Mouse (Mus musculus) liver, adult 2 months (tissue): ENCODE data around the gene Cct8l1. TPM values are rescaled to one million over a fixed set of nuclear protein-coding genes. Genes with fewer than 3 reads are reported as not detected.

Source experiments
- DNase-seq: peaks from one replicate; pipeline ENCODE4 v3.0.0-alpha.2; 2011; ENCODE audit warnings: low read depth, low spot score; ENCODE audit errors: extremely low read depth
- H3K27ac ChIP-seq: fragments of 200-500 bp; replicated peaks from 2 replicates; pipeline ENCODE4 v1.5.1; 2012; ENCODE audit warnings: low read depth, mild to moderate bottlenecking, control low read depth, inconsistent platforms, low read length; ENCODE audit not compliant: insufficient read depth
- H3K27me3 ChIP-seq: fragments of 200-500 bp; 2 replicates; pipeline ENCODE4 v1.6.1; 2012; ENCODE audit warnings: mild to moderate bottlenecking, moderate library complexity, low read length, inconsistent platforms; ENCODE audit not compliant: control insufficient read depth, insufficient read depth
- H3K36me3 ChIP-seq: fragments of 200-500 bp; 2 replicates; pipeline ENCODE4 v1.6.1; 2012; ENCODE audit warnings: low read length, inconsistent platforms; ENCODE audit not compliant: control insufficient read depth, insufficient read depth
- H3K4me1 ChIP-seq: fragments of 200-500 bp; 2 replicates; pipeline ENCODE4 v1.6.1; 2011; ENCODE audit warnings: low read length; ENCODE audit not compliant: control insufficient read depth, insufficient read depth
- H3K4me3 ChIP-seq: fragments of 200-500 bp; 2 replicates; pipeline ENCODE4 v1.5.1; 2011; ENCODE audit warnings: low read depth, mild to moderate bottlenecking, control low read depth, low read length, moderate library complexity; ENCODE audit not compliant: insufficient read depth
- H3K79me2 ChIP-seq: fragments of 200-500 bp; 2 replicates; pipeline ENCODE4 v1.6.1; 2012; ENCODE audit warnings: inconsistent platforms, mild to moderate bottlenecking, low read length, moderate library complexity; ENCODE audit not compliant: control insufficient read depth, insufficient read depth
- H3K9ac ChIP-seq: fragments of 200-500 bp; 2 replicates; pipeline ENCODE4 v1.6.1; 2012; ENCODE audit warnings: low read depth, mild to moderate bottlenecking, control low read depth, inconsistent platforms, low read length
- CTCF ChIP-seq: fragments of 200-500 bp; IDR thresholded peaks from 2 replicates; pipeline ENCODE4 v1.5.1; 2011; ENCODE audit warnings: low read depth, low read length, control low read depth
- POLR2A ChIP-seq: fragments of 200-500 bp; IDR thresholded peaks from 2 replicates; pipeline ENCODE4 v1.6.1; 2011; ENCODE audit warnings: low read length, control low read depth; ENCODE audit not compliant: insufficient read depth; ENCODE audit errors: extremely low read depth
- WGBS: fragments of 180-500 bp; shearing (Covaris S2); methylation state at CpG from one replicate; pipeline ENCODE4 v1.1.7; 2018; 5-methylcytosine and 5-hydroxymethylcytosine counted together
- polyA plus RNA-seq: library from polyadenylated mRNA; depleted of rRNA; stranded (reverse); fragments of >200 nt; gene quantifications from 2 replicates; pipeline ENCODE4 v1.2.3, GENCODE M21; 2012
- total RNA-seq: library from RNA; depleted of rRNA; stranded (reverse); fragments of >200 nt; gene quantifications from 2 replicates; pipeline ENCODE4 v1.2.3, GENCODE M21; 2014

Gene Cct8l1
- total and polyA plus RNA-seq, 2 experiments, result not detected

DNA sequence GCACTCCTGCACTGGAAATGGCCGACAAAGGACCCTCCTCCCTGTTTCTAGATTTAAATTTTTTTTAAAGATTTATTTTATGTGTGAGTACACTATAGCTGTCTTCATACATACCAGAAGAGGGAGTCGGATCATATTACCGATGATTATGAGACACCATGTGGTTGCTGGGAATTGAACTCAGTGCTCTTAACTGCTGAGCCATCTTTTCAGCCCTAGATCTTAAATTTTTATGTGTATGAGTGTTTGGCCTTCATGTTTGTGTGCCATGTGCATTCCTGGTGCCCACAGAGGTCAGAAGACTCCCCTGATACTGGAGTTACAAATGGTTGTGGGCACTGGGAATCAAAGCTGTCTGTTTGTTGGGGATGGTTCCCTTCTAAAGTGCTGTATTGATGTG is 25.1 kb downstream of the Cct8l1 start:
- WGBS, result 83% methylated on average over 3 of the region's 3 CpGs

DNA sequence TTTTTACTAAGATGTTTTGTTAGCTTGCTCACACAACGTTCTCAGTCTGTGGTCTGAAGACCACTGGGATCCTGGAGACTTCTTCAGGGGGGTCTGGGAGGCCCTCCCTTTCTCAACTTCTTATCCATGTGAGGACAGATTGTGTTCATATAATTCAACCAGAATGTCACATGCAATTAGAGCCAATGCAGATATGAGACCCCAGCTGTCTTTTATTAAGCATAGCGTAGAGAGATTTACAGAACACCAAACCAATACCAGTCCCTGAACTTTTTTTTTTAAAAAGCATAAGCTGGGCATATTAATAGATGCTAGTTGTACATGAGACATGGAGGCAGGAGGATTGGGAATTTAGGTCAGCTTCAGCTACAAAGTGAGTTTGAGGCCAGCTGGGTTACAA is 25.8 kb downstream of the Cct8l1 start:
- no peaks in the 10 kb centered on the region for H3K27me3 ChIP-seq
- no peak overlapping the region for H3K4me3 ChIP-seq
- DNase-seq, result no peak
- no peak overlapping the region for H3K9ac ChIP-seq
- no peak overlapping the region for H3K27ac ChIP-seq
- WGBS, result 86% methylated on average over 2 of the region's 2 CpGs
- TF ChIP-seq POLR2A (no peak), CTCF (no peak)
- H3K79me2 ChIP-seq, result no peaks in the 10 kb centered on the region
- no peaks in the 10 kb centered on the region for H3K36me3 ChIP-seq
- no peaks in the 10 kb centered on the region for H3K4me1 ChIP-seq

More for the DNA sequence above, 25.1 kb downstream of the Cct8l1 start:
- no peaks in the 10 kb centered on the region for H3K36me3 ChIP-seq
- no peaks in the 10 kb centered on the region for H3K4me1 ChIP-seq
- no peak overlapping the region for H3K4me3 ChIP-seq
- DNase-seq, result no peak
- H3K27me3 ChIP-seq, result no peaks in the 10 kb centered on the region
- no peaks in the 10 kb centered on the region for H3K79me2 ChIP-seq
- H3K9ac ChIP-seq, result no peak overlapping the region
- no peak for TF ChIP-seq POLR2A
- TF ChIP-seq CTCF, result no peak
- no peak overlapping the region for H3K27ac ChIP-seq

DNA sequence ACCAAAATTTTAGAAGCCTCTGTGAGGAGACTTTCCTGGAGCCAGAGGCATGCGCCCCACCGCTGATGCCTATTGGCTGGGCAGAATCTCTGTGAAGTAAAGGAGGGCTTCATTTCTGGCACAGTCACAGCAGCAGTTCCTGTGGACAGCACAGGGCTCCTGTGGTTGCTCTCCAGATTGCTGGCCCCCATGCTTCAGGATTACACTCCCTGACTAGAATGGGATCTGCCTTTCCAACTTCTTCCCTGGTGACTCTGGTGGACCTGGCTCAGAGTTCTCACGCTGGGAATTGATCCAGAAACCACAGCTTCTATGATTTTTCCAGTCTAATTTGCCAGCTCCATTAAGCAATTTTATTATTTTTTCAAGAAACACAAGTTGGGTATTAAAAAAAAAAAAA is 28.2 kb downstream of the Cct8l1 start:
- Histone ChIP-seq H3K9ac (no peak overlapping the region), H3K27me3 (no peaks in the 10 kb centered on the region), H3K4me3 (no peak overlapping the region), H3K79me2 (no peaks in the 10 kb centered on the region), H3K27ac (no peak overlapping the region), H3K36me3 (no peaks in the 10 kb centered on the region), H3K4me1 (no peaks in the 10 kb centered on the region)
- no peak for TF ChIP-seq POLR2A
- TF ChIP-seq CTCF, result no peak
- WGBS, result 78% methylated on average over 3 of the region's 3 CpGs
- DNase-seq, result peak; percentile 7

DNA sequence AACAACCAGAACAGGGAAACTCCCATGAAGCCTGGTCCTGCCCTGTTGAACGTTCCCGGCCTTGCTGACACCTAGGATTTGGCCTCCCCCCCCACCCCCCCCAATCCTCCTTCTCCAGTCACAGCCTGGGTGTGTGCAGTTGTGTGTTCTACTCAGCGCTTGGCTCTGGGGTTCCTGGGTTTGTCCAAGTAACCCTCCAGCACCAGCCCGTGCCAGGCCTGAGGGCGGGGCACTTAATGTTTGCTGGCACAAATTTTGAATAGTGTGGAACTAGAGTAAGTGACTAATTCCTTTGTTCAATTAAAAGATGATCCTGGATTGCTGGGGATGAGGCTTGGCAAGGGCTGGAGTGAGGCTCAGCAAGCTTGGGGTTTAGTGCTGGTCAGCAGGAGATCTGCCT is 28.7 kb downstream of the Cct8l1 start:
- Histone ChIP-seq H3K27ac (no peak overlapping the region), H3K36me3 (no peaks in the 10 kb centered on the region), H3K4me1 (no peaks in the 10 kb centered on the region), H3K27me3 (no peaks in the 10 kb centered on the region), H3K79me2 (no peaks in the 10 kb centered on the region), H3K4me3 (no peak overlapping the region), H3K9ac (no peak overlapping the region)
- no peak for TF ChIP-seq CTCF
- TF ChIP-seq POLR2A, result no peak
- WGBS, result 82% methylated on average over 5 of the region's 5 CpGs
- no peak for DNase-seq

DNA sequence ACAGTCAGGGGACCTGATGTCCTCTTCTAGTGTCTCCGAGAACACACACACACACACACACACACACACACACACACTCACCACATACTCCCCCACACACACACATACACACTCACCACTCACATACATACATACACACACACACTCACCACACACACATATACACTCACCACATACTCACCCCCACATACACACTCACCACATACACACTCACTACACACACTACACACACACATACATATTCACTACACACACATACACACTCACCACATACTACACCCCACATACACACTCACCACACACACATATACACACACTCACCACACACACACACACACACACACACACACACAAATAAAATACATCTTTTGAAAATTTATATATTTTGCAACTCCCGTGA is 31.0 kb downstream of the Cct8l1 start:
- no peaks in the 10 kb centered on the region for H3K79me2 ChIP-seq
- 100% methylated on average over 2 of the region's 2 CpGs for WGBS
- no peaks in the 10 kb centered on the region for H3K27me3 ChIP-seq
- H3K4me3 ChIP-seq, result no peak overlapping the region
- H3K27ac ChIP-seq, result no peak overlapping the region
- no peak for DNase-seq
- TF ChIP-seq CTCF, result no peak
- no peak for TF ChIP-seq POLR2A
- no peak overlapping the region for H3K9ac ChIP-seq
- H3K36me3 ChIP-seq, result no peaks in the 10 kb centered on the region
- H3K4me1 ChIP-seq, result no peaks in the 10 kb centered on the region

DNA sequence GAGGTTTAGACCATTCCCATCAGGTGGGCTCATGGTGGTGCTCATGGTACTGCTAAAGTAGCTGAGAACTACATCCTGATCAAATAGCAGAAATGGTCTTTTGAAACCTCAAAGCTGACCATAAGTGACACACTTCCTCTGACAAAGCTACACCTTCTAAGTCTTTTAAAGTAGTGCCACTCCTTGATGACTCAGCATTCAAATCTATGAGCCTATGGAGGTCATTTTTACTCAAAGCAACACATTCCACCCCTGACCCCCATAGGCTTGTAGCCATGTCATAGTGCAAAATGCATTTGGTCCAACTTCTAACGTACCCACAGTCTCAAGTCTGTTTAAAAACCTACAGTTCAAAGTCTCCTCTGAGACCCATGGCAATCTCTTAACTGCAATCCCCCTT is 35.0 kb downstream of the Cct8l1 start:
- Histone ChIP-seq H3K4me1 (no peaks in the 10 kb centered on the region), H3K36me3 (no peaks in the 10 kb centered on the region), H3K79me2 (no peaks in the 10 kb centered on the region), H3K4me3 (no peak overlapping the region), H3K27ac (no peak overlapping the region), H3K9ac (no peak overlapping the region), H3K27me3 (no peaks in the 10 kb centered on the region)
- no peak for DNase-seq
- 86% methylated on average over 1 of the region's 1 CpGs for WGBS
- TF ChIP-seq POLR2A, result no peak
- TF ChIP-seq CTCF, result no peak
